10 mouse cellular contexts compared by ENCODE assay signal in the genomic region with DNA sequence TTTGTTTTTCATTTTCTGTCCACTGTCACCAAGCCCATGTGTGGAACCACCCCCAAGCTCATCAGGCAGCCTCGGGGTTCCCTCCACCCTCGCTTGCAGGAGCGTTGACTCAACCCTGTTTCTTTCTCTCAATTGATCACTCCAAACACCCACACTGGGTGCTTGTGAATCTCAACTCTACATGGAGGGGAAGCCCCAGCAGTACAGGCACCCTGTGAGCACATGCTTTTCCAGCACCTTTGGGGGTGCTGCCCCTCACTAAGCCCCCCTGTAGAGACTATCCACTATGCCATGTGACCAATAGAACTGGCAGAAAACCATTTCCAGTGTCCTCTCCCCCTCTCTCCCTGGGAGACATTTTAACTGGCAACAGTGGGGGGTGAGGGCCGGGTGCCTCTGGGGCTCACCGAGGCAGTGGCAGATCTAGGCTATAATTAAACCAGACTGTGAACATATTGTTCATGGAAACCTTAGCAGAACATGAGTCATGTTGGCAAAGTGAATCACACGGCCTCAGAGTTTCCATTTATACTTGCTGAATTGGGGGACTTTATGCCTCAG.
DNase-seq lines count a peak whose midpoint lies in the region; ATAC-seq and TF ChIP-seq lines count a peak whose summit lies in the region.
"Had no signal": no experiment of that assay in that cellular context is flagged by ENCODE, and none has a peak within 500 bp of the region (broad histone marks: within the 10 kb centered on the region; RNA-seq: fewer than 3 reads in every experiment).

No protein-coding gene starts in this region.

- no peak overlapping the region for H3K4me2 ChIP-seq in heart, postnatal 0 days (ENCODE audit: low read depth, low read length)
- H3K4me2 ChIP-seq: hindbrain, embryonic 13.5 days had no signal

- TF ChIP-seq POLR2A in brain, embryonic 14.5 days (IDR thresholded peaks at IDR 0.05; ENCODE audit: borderline replicate concordance, extremely low read depth, insufficient read depth, insufficient read length, poor library complexity, severe bottlenecking): no peak

- TF ChIP-seq EP300 in heart, postnatal 0 days (IDR thresholded peaks at IDR 0.05; ENCODE audit: low read depth): peak; percentile 76

- H3K36me3 ChIP-seq in heart, postnatal 0 days (replicated peaks; ENCODE audit: control insufficient read depth, insufficient read depth, low read length): no peaks in the 10 kb centered on the region
- H3K36me3 ChIP-seq: hindbrain, embryonic 13.5 days had no signal

- no peak for TF ChIP-seq CTCF in gastrocnemius, adult 2 months (IDR thresholded peaks at IDR 0.05)
- TF ChIP-seq CTCF in brain, embryonic 14.5 days (IDR thresholded peaks at IDR 0.05; ENCODE audit: borderline replicate concordance, extremely low read depth, insufficient read depth, insufficient read length): no peak
- TF ChIP-seq CTCF in heart, postnatal 0 days (IDR thresholded peaks at IDR 0.05; ENCODE audit: low read depth): no peak

- H3K9me3 ChIP-seq in heart, postnatal 0 days (replicated peaks; ENCODE audit: control insufficient read depth, low read length): no peaks in the 10 kb centered on the region
- H3K9me3 ChIP-seq: hindbrain, embryonic 13.5 days had no signal

- H3K9ac ChIP-seq in heart, postnatal 0 days (replicated peaks; ENCODE audit: low read depth, low read length): no peak overlapping the region
- H3K9ac ChIP-seq: hindbrain, embryonic 13.5 days had no signal

- 35% methylated on average over 6 of the region's 6 CpGs for WGBS in heart, postnatal 0 days

- no peak overlapping the region for H3K4me3 ChIP-seq in gastrocnemius, adult 2 months
- H3K4me3 ChIP-seq in heart, postnatal 0 days (ENCODE audit: low read depth, low read length): no peak overlapping the region
- H3K4me3 ChIP-seq: hindbrain, embryonic 13.5 days had no signal

- ATAC-seq in heart, postnatal 0 days (ENCODE audit: insufficient read depth, low read depth): peak; percentile 76
- no peak; the same call in 1 of the 2 replicates for ATAC-seq in megakaryocyte progenitor cell, adult 5-6 weeks (replicated peaks; ENCODE audit: poor library complexity)

- intact Hi-C loops in gastrocnemius, adult 2 months (cut with DNase I): no loop called here

- peaks cover 20% of the 10 kb centered on the region for H3K4me1 ChIP-seq in heart, postnatal 0 days (ENCODE audit: control insufficient read depth, insufficient read depth)

- peak; percentile 25 for DNase-seq in gastrocnemius, adult 2 months
- no peak for DNase-seq in gastrocnemius, postnatal 25 days
- peak; percentile 36 for DNase-seq in 416B (ENCODE audit: low read depth)
- peak; percentile 34 for DNase-seq in brain, embryonic 14.5 days (ENCODE audit: low read depth)
- peak; percentile 59 for DNase-seq in heart, postnatal 0 days (ENCODE audit: low spot score)
- DNase-seq in spleen, postnatal 36 days (ENCODE audit: low spot score in 2 of 2): no peak
- DNase-seq in gastrocnemius, postnatal 4 days (ENCODE audit: low spot score in 2 of 2): no peak
- DNase-seq: cerebellum, postnatal 10 days had no signal

- H3K27ac ChIP-seq in gastrocnemius, adult 2 months: 0 out of 2 replicates have a peak overlapping the region, but pooled peaks have one; percentile 38
- H3K27ac ChIP-seq in heart, postnatal 0 days (ENCODE audit: low read depth): peak overlapping the region; percentile 90
- H3K27ac ChIP-seq: hindbrain, embryonic 13.5 days had no signal

- H3K27me3 ChIP-seq in heart, postnatal 0 days (ENCODE audit: control insufficient read depth, insufficient read depth, low read length): no peaks in the 10 kb centered on the region

Comparison
In these comparisons a context has a peak if more than half of its experiments do, and no peak if none do; other contexts are left out.
1. DNase-seq: peak in gastrocnemius, adult 2 months (single experiment), 416B (single experiment), brain, embryonic 14.5 days (single experiment) and heart, postnatal 0 days (single experiment); none in gastrocnemius, postnatal 25 days (single experiment), spleen, postnatal 36 days (0 of 2) and gastrocnemius, postnatal 4 days (0 of 2).